Mouse (Mus musculus) cerebellum, adult 9-11 months (tissue): ENCODE results near the gene Smim12.

Experiments
- DNase-seq: peaks from one replicate; pipeline ENCODE4 v3.0.0; 2022

Smim12 gene

GRCm38 (mm10) chr4:127243552-127243951 is at the start of gene Smim12:
Gene Smim12 (plus strand): TSS chr4:127243784.
- DNase-seq, result peak; percentile 98

- DNase-seq, result peak; percentile 77
Measured at GRCm38 (mm10) chr4:127194477-127195269, 48.9 kb upstream of the Smim12 start.

GRCm38 (mm10) chr4:127198609-127199008 is 45.0 kb upstream of the Smim12 start:
- DNase-seq, result peak; percentile 36

- peak; percentile 59 for DNase-seq
Measured at GRCm38 (mm10) chr4:127199406-127199805, 44.2 kb upstream of the Smim12 start.

GRCm38 (mm10) chr4:127200164-127200722 is 43.3 kb upstream of the Smim12 start:
- DNase-seq, result peak; percentile 33

- DNase-seq, result no peak
Measured at GRCm38 (mm10) chr4:127200769-127201617, 42.6 kb upstream of the Smim12 start.

- no peak for DNase-seq
Measured at GRCm38 (mm10) chr4:127203081-127203480, 40.5 kb upstream of the Smim12 start.

GRCm38 (mm10) chr4:127211318-127211717 is 32.3 kb upstream of the Smim12 start:
- no peak for DNase-seq

GRCm38 (mm10) chr4:127214510-127214909 is 29.1 kb upstream of the Smim12 start:
- peak; percentile 52 for DNase-seq

- peak; percentile 75 for DNase-seq
Measured at GRCm38 (mm10) chr4:127215103-127215502, 28.5 kb upstream of the Smim12 start.

- peak; percentile 66 for DNase-seq
Measured at GRCm38 (mm10) chr4:127215799-127216198, 27.8 kb upstream of the Smim12 start.

GRCm38 (mm10) chr4:127216251-127216651 is 27.3 kb upstream of the Smim12 start:
- peak; percentile 86 for DNase-seq

- no peak for DNase-seq
Measured at GRCm38 (mm10) chr4:127217048-127217447, 26.5 kb upstream of the Smim12 start.

GRCm38 (mm10) chr4:127223291-127223690 is 20.3 kb upstream of the Smim12 start:
- DNase-seq, result peak; percentile 84

- peak; percentile 62 for DNase-seq
Measured at GRCm38 (mm10) chr4:127223755-127224154, 19.8 kb upstream of the Smim12 start.

GRCm38 (mm10) chr4:127224444-127225100 is 19.0 kb upstream of the Smim12 start:
- DNase-seq, result no peak

GRCm38 (mm10) chr4:127226067-127226466 is 17.5 kb upstream of the Smim12 start:
- DNase-seq, result no peak

GRCm38 (mm10) chr4:127227051-127227673 is 16.4 kb upstream of the Smim12 start:
- DNase-seq, result no peak

GRCm38 (mm10) chr4:127232028-127232427 is 11.6 kb upstream of the Smim12 start:
- peak; percentile 93 for DNase-seq

- DNase-seq, result peak; percentile 65
Measured at GRCm38 (mm10) chr4:127232551-127232950, 11.0 kb upstream of the Smim12 start.

GRCm38 (mm10) chr4:127233416-127234125 is 10.0 kb upstream of the Smim12 start:
- peak; percentile 77 for DNase-seq
